Mouse (Mus musculus) macrophage (primary cell): Measurements from ENCODE around the gene Prom1. TPM values are rescaled to one million over a fixed set of nuclear protein-coding genes. Genes with fewer than 3 reads are reported as not detected.

Experiments
- H3K27ac ChIP-seq: fragments of 350-480 bp; formaldehyde crosslinking; 2 replicates; pipeline ENCODE4 v1.9.0; 2021
- H3K36me3 ChIP-seq: fragments of 350-480 bp; formaldehyde crosslinking; 2 replicates; pipeline ENCODE4 v1.9.0; 2021; ENCODE audit errors: inconsistent target
- H3K4me3 ChIP-seq: fragments of 350-480 bp; formaldehyde crosslinking; 2 replicates; pipeline ENCODE4 v1.9.0; 2021; ENCODE audit errors: inconsistent target
- H3K79me2 ChIP-seq: fragments of 350-480 bp; formaldehyde crosslinking; 2 replicates; pipeline ENCODE4 v1.9.0; 2021; ENCODE audit errors: inconsistent target
- WGBS: methylation state at CpG from one replicate; pipeline ENCODE4 v1.1.7; 2026; ENCODE audit warnings: inconsistent platforms; ENCODE audit not compliant: missing documents; 5-methylcytosine and 5-hydroxymethylcytosine counted together
- polyA plus RNA-seq: library from polyadenylated mRNA; stranded (reverse); fragments of 250-400 nt; gene quantifications from 3 replicates; pipeline ENCODE4 v1.2.4, GENCODE M21; 2018; ENCODE audit warnings: inconsistent platforms

Gene Prom1
- polyA plus RNA-seq, 1 experiment from 2014 or later, result 0.20 TPM

- Histone ChIP-seq H3K4me3 (no peak overlapping the region), H3K27ac (no peak overlapping the region), H3K79me2 (no peaks in the 10 kb centered on the region), H3K36me3 (no peaks in the 10 kb centered on the region)
- WGBS, result 2% methylated on average over 43 of the region's 43 CpGs
Measured at GRCm38 (mm10) chr5:44100544-44101230, 1.1 kb downstream of the Prom1 start.

DNA sequence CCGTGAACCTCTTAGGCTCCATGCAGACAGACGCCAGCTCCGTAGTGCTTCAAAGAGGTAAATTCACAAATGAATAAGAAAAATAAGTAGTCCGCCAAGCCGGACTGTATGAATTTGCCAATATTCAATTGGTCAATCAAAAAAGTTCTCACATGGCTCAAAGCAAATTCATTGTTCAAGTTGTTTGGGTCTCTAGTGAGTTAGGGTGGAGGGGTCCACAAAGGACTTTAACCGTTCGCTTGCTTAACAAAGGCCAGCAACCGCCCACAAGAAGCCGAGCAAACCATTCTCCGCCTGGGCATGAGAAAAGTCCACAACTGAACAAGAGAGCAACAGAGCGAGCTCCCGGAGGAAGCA lies 1.7 kb downstream of the Prom1 start:
- H3K79me2 ChIP-seq, result no peaks in the 10 kb centered on the region
- no peaks in the 10 kb centered on the region for H3K36me3 ChIP-seq
- 29% methylated on average over 12 of the region's 12 CpGs for WGBS
- no peak overlapping the region for H3K27ac ChIP-seq
- H3K4me3 ChIP-seq, result no peak overlapping the region

- no peak overlapping the region for H3K27ac ChIP-seq
- 98% methylated on average over 5 of the region's 5 CpGs for WGBS
- H3K36me3 ChIP-seq, result no peaks in the 10 kb centered on the region
- H3K4me3 ChIP-seq, result no peak overlapping the region
- no peaks in the 10 kb centered on the region for H3K79me2 ChIP-seq
Measured at GRCm38 (mm10) chr5:44096996-44097395, 4.8 kb downstream of the Prom1 start.

GRCm38 (mm10) chr5:44096106-44096505 lies 5.7 kb downstream of the Prom1 start:
- WGBS, result 96% methylated on average over 10 of the region's 10 CpGs
- Histone ChIP-seq H3K79me2 (no peaks in the 10 kb centered on the region), H3K4me3 (no peak overlapping the region), H3K27ac (no peak overlapping the region), H3K36me3 (no peaks in the 10 kb centered on the region)

DNA sequence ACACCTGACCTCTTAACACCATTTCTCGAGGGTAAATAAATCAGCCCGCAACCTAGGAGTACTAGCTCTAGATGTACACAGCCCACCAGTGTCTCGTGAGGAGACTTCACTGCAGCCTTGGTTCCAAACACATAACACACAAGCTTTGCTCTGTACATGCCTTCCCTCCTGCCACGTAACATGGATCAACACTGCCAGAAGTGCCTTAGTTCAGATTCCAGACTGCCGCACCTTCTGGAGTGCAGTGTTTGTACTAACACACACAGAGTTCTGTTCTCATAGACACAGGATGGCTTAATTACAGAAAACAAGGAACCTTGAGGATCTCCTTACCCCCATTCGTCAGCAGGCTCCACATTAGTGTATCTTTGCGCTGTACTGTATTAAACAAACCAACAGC lies 6.1 kb downstream of the Prom1 start:
- H3K4me3 ChIP-seq, result no peak overlapping the region
- no peaks in the 10 kb centered on the region for H3K79me2 ChIP-seq
- H3K27ac ChIP-seq, result no peak overlapping the region
- no peaks in the 10 kb centered on the region for H3K36me3 ChIP-seq
- 95% methylated on average over 6 of the region's 7 CpGs for WGBS

GRCm38 (mm10) chr5:44087034-44087433 lies 14.8 kb downstream of the Prom1 start:
- WGBS, result 79% methylated on average over 5 of the region's 5 CpGs
- Histone ChIP-seq H3K79me2 (no peaks in the 10 kb centered on the region), H3K4me3 (no peak overlapping the region), H3K27ac (no peak overlapping the region), H3K36me3 (no peaks in the 10 kb centered on the region)

DNA sequence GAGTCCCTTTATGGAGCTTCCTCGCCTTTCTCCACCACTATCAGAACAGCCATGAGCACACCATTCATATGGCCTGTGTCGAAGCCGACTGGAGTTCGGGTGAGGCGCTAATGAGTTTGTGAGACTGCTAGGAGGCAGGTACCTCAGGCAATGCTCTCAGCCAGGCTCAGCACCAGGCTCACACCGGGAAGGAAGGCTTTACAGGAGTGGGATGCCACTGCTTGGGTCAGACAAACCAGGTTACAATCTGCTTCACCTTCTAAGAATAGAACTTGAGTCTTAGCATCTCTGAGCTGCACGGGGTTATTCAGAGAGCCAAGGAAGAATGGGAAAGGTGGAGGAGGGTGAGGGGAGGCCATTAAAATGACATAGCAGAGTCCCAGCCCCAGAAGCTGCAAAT lies 16.0 kb downstream of the Prom1 start:
- H3K27ac ChIP-seq, result no peak overlapping the region
- 86% methylated on average over 7 of the region's 7 CpGs for WGBS
- H3K4me3 ChIP-seq, result no peak overlapping the region
- no peaks in the 10 kb centered on the region for H3K36me3 ChIP-seq
- no peaks in the 10 kb centered on the region for H3K79me2 ChIP-seq

DNA sequence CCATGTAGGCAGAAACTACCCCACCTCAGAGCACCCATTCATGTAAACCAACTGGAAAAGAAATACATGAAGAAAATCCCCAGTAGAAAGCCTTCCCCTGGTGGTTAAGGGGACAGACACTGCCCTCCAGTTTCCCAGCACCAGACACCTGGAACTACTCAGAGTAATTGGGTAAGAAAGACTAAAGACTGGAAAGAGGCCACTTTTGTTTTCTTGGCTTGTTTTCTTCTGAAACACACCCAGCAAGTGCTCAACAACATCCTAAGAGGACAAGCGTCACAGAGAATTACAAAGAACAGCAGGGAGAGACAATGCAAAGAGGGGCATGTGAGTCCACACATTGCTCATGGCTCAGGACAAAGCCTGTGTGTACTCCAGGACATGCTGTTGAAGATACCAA lies 20.7 kb downstream of the Prom1 start:
- Histone ChIP-seq H3K36me3 (no peaks in the 10 kb centered on the region), H3K79me2 (no peaks in the 10 kb centered on the region), H3K27ac (no peak overlapping the region), H3K4me3 (no peak overlapping the region)
- WGBS, result 100% methylated on average over 1 of the region's 1 CpGs

DNA sequence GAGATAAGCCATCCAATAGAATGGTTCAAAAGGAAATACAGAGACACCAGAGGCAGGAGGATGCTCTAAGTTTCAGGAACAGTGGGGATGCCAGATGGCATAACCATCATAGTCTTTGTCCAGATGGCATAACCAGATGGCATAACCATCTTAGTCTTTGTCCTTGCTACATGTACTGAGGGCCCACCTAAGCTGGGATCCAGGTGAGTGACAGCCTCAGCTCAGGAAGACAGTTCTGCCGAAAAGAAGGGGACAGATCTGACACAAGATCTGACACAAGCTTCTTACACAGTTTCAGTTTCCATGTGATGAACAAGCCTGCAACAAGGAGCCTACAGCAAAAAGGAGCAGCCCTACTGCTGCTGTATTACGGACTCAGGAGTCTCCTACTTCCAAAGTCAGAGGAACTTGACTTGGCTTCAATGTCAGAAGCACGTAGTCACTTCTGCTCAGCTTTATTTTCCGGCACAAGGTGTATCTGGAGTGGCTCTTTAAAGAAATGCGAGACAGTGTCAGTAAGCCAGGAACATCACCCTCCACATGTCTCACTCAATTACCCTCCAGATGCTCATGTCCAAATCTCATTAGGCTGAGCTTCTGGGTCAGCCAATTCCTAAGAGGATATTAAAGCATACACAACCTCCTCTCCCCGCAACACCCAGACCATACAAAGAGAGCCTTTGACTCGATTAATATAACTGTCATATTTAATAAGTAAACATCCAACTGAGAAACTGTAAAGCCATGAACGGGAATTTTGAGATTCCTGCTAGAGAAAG lies 21.4 kb downstream of the Prom1 start:
- Histone ChIP-seq H3K36me3 (no peaks in the 10 kb centered on the region), H3K4me3 (no peak overlapping the region), H3K79me2 (no peaks in the 10 kb centered on the region), H3K27ac (no peak overlapping the region)
- WGBS, result 94% methylated on average over 8 of the region's 8 CpGs

DNA sequence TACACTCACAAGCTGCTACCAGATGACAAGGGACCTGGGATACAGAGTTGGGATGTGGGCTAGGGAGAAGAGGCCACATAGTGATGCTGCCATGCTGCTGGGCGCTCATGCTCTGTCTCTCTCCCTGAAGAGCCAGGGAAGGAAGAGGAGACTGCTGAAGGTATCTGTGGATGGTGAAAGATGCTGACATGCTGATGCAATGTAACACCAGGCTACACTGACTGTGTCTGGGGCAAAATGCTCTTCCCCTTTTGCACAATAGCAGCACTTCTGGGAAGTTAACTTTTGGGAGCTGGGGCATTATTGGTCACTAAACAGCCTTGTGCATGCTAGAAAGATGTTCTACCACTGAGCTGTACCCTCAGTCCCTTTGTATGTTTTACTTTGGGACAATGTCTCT lies 26.4 kb downstream of the Prom1 start:
- no peak overlapping the region for H3K27ac ChIP-seq
- 65% methylated on average over 1 of the region's 1 CpGs for WGBS
- H3K4me3 ChIP-seq, result no peak overlapping the region
- no peaks in the 10 kb centered on the region for H3K79me2 ChIP-seq
- no peaks in the 10 kb centered on the region for H3K36me3 ChIP-seq

DNA sequence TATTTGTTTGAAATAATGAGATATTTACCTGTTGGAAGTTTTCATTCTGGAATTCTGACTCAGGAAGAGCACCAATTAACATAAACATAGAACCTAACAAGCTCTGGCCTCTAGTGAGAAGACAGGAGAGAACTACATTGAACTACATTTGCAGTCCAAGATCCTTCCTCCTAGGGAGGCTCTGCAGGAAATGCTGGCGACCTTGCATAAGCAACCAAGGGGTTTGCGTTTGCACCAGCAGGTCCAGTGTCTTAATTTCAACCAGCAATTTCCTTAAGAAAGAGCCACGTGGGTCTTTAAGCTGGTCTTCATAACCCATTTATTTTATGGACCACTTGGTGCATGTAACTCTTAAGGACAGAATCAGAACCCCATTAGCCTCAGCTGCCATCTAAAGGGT lies 28.2 kb downstream of the Prom1 start:
- no peak overlapping the region for H3K4me3 ChIP-seq
- no peak overlapping the region for H3K27ac ChIP-seq
- no peaks in the 10 kb centered on the region for H3K36me3 ChIP-seq
- H3K79me2 ChIP-seq, result no peaks in the 10 kb centered on the region
- 2% methylated on average over 3 of the region's 3 CpGs for WGBS

- 96% methylated on average over 7 of the region's 7 CpGs for WGBS
- no peak overlapping the region for H3K4me3 ChIP-seq
- H3K36me3 ChIP-seq, result no peaks in the 10 kb centered on the region
- H3K27ac ChIP-seq, result no peak overlapping the region
- H3K79me2 ChIP-seq, result no peaks in the 10 kb centered on the region
Measured at GRCm38 (mm10) chr5:44070529-44071133, 31.2 kb downstream of the Prom1 start.

DNA sequence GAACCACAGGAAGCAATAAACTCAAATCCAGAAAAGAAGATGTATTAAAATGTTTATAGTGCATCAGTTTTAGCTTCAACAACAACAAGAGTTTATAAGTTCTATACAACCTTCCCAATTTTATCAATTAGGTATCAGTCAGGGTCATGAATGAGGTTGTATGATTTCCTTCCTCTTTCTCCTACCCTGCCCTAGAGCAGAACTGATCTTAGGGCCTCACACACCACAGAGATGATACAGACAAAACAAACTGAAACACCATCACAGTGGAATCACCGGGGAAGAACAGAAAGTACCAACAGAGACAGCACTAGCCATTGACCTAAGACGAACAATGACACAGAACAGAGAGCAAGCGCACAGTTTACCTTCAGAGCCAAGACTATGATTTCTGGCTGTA lies 43.6 kb downstream of the Prom1 start:
- no peak overlapping the region for H3K27ac ChIP-seq
- no peak overlapping the region for H3K4me3 ChIP-seq
- no peaks in the 10 kb centered on the region for H3K79me2 ChIP-seq
- no peaks in the 10 kb centered on the region for H3K36me3 ChIP-seq
- whole genome bisulfite sequencing, result 60% methylated on average over 3 of the region's 3 CpGs

DNA sequence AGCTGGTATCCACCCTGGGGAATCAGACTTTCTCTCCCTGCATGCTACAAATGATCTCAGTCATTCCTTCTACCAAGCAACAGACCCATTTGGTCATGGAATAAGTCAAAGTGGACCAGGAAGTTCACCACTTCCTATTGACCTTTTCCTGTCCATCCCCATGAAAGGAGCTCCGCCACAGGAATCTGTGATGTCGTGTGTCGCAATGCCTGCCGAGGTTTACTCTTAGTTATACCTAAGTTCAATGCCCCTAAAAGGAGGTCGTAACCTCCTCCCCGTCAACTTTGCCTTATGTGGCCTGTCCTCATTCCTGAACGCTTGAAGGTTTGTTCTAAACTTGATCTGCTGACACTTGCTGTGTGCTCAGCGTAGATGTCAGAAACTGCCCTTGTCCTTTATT lies 51.6 kb downstream of the Prom1 start:
- H3K79me2 ChIP-seq, result no peaks in the 10 kb centered on the region
- no peak overlapping the region for H3K27ac ChIP-seq
- no peaks in the 10 kb centered on the region for H3K36me3 ChIP-seq
- no peak overlapping the region for H3K4me3 ChIP-seq
- WGBS, result 61% methylated on average over 8 of the region's 8 CpGs

DNA sequence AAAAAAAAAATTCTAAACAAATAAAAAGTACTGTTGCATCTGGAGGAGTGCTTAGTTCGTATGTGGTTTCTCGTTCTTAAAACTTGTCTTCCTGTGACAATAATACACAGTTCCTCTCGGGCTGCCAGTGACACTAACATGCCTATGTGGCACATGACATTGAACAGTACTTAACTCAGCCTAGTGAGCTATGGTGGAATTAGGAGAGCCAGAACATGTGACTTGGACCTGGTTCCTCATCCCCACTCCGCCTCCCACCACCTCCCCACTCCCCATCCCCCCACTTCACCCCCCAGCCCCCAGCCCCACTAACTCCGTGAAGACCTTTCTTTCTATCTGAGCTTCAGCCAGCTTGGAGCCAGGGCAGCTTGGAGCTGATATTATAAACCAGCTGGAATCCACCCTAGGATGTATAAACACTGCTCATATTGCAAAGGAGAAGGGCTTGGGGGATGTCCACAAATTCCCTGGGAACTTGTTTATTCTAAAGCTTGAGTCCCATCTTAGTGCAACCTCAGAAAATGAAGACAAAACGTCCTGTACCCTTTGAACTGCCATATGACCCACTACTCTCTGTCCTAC lies 52.3 kb downstream of the Prom1 start:
- WGBS, result 43% methylated on average over 6 of the region's 6 CpGs
- H3K27ac ChIP-seq, result no peak overlapping the region
- no peak overlapping the region for H3K4me3 ChIP-seq
- no peaks in the 10 kb centered on the region for H3K79me2 ChIP-seq
- no peaks in the 10 kb centered on the region for H3K36me3 ChIP-seq
